ENCODE assay signal across 13 mouse cellular contexts in genomic region chr9:103426425-103426824, GRCm38 (mm10). TPM values are rescaled to one million over a fixed set of nuclear protein-coding genes. Genes with fewer than 3 reads are reported as not detected.
DNase-seq lines count a peak whose midpoint lies in the region; ATAC-seq and TF ChIP-seq lines count a peak whose summit lies in the region.
"Had no signal": no experiment of that assay in that cellular context is flagged by ENCODE, and none has a peak within 500 bp of the region (broad histone marks: within the 10 kb centered on the region; RNA-seq: fewer than 3 reads in every experiment).

No protein-coding gene starts in this region.

- intact Hi-C loops in heart, postnatal 36 days (cut with DNase I), result no loop called here

- no peaks in the 10 kb centered on the region for H3K27me3 ChIP-seq in heart, embryonic 16.5 days (ENCODE audit: control insufficient read depth, insufficient read depth, low read length)
- H3K27me3 ChIP-seq in splenic B cell, adult 2 months (ENCODE audit: control insufficient read depth, insufficient read depth, low read length, poor library complexity, severe bottlenecking), result no peaks in the 10 kb centered on the region
- H3K27me3 ChIP-seq in midbrain, embryonic 14.5 days (ENCODE audit: control insufficient read depth, insufficient read depth, low read length), result no peaks in the 10 kb centered on the region
- H3K27me3 ChIP-seq in forebrain, postnatal 0 days (ENCODE audit: insufficient read depth, low read length), result no peaks in the 10 kb centered on the region

- peaks cover 17% of the 10 kb centered on the region for H3K4me1 ChIP-seq in heart, embryonic 16.5 days (ENCODE audit: control insufficient read depth, insufficient read depth, low read length)
- H3K4me1 ChIP-seq in bone marrow, adult 2 months (ENCODE audit: control insufficient read depth, insufficient read depth, low read length), result no peaks in the 10 kb centered on the region
- peaks cover 12% of the 10 kb centered on the region; the same call in 1 of the 2 replicates for H3K4me1 ChIP-seq in midbrain, embryonic 14.5 days (ENCODE audit: control insufficient read depth, insufficient read depth, low read length)
- peaks cover 8% of the 10 kb centered on the region; the same call in 1 of the 2 replicates for H3K4me1 ChIP-seq in forebrain, postnatal 0 days (ENCODE audit: insufficient read depth)

- TF ChIP-seq POLR2A in bone marrow, adult 2 months (IDR thresholded peaks at IDR 0.05; ENCODE audit: borderline replicate concordance, control insufficient read depth, low read depth, low read length), result no peak

- no peak for DNase-seq in heart, adult 8-10 months (ENCODE audit: low spot score)
- peak; percentile 33 for DNase-seq in CD4-positive, CD25-positive, alpha-beta regulatory T cell, adult 2 months (ENCODE audit: low read depth, low spot score)
- peak; percentile 78 for DNase-seq in splenic B cell, adult 2 months (ENCODE audit: low read depth, low spot score)
- no peak for DNase-seq in midbrain, embryonic 14.5 days
- no peak for DNase-seq in forebrain, postnatal 0 days
- DNase-seq in heart, postnatal 36 days, result no peak
- DNase-seq: adrenal gland, postnatal 14 days; cerebellum, postnatal 10 days; heart, postnatal 14 days; kidney, postnatal 10 days; lung, embryonic 14.5 days had no signal

- peak; percentile 20; the same call in 1 of the 2 replicates for TF ChIP-seq CTCF in bone marrow, adult 2 months (IDR thresholded peaks at IDR 0.05; ENCODE audit: control insufficient read depth, insufficient read depth, low read length)
- TF ChIP-seq CTCF in forebrain, postnatal 0 days (IDR thresholded peaks at IDR 0.05; ENCODE audit: low read depth), result no peak

- peak overlapping the region; percentile 20; the same call in 1 of the 2 replicates for H3K4me2 ChIP-seq in heart, embryonic 16.5 days (ENCODE audit: low read depth, low read length)
- no peak overlapping the region for H3K4me2 ChIP-seq in midbrain, embryonic 14.5 days (ENCODE audit: low read length)
- no peak overlapping the region for H3K4me2 ChIP-seq in forebrain, postnatal 0 days (ENCODE audit: low read depth)
- H3K4me2 ChIP-seq: lung, embryonic 14.5 days had no signal

- peak overlapping the region; percentile 29 for H3K4me3 ChIP-seq in heart, embryonic 16.5 days (ENCODE audit: low read length)
- H3K4me3 ChIP-seq in bone marrow, adult 2 months (replicated peaks; ENCODE audit: control insufficient read depth, low read depth, low read length), result no peak overlapping the region
- no peak overlapping the region for H3K4me3 ChIP-seq in midbrain, embryonic 14.5 days (replicated peaks; ENCODE audit: low read depth, low read length)
- no peak overlapping the region for H3K4me3 ChIP-seq in forebrain, postnatal 0 days (ENCODE audit: low read depth, low read length)

- H3K27ac ChIP-seq in heart, embryonic 16.5 days (ENCODE audit: low read length), result no peak overlapping the region
- H3K27ac ChIP-seq in bone marrow, adult 2 months (ENCODE audit: control insufficient read depth, insufficient read depth, low read depth, low read length, poor library complexity), result no peak overlapping the region
- H3K27ac ChIP-seq in midbrain, embryonic 14.5 days (replicated peaks; ENCODE audit: low read depth, low read length), result no peak overlapping the region
- H3K27ac ChIP-seq in forebrain, postnatal 0 days (ENCODE audit: low read depth, low read length), result no peak overlapping the region

- no peaks in the 10 kb centered on the region for H3K36me3 ChIP-seq in heart, embryonic 16.5 days (ENCODE audit: control insufficient read depth, insufficient read depth)
- no peaks in the 10 kb centered on the region; the same call in 1 of the 2 replicates for H3K36me3 ChIP-seq in splenic B cell, adult 2 months (ENCODE audit: control insufficient read depth, insufficient read depth, low read length, poor library complexity, severe bottlenecking)
- no peaks in the 10 kb centered on the region for H3K36me3 ChIP-seq in midbrain, embryonic 14.5 days (ENCODE audit: control insufficient read depth, insufficient read depth, low read length)
- no peaks in the 10 kb centered on the region for H3K36me3 ChIP-seq in forebrain, postnatal 0 days (ENCODE audit: insufficient read depth)

- WGBS in heart, embryonic 16.5 days, result 71% methylated on average over 11 of the region's 11 CpGs
- WGBS in bone marrow, adult 2 months, result 65% methylated on average over 11 of the region's 11 CpGs
- 82% methylated on average over 11 of the region's 11 CpGs for WGBS in midbrain, embryonic 14.5 days
- WGBS in forebrain, postnatal 0 days, result 85% methylated on average over 11 of the region's 11 CpGs

- no peaks in the 10 kb centered on the region for H3K9me3 ChIP-seq in heart, embryonic 16.5 days (replicated peaks; ENCODE audit: control insufficient read depth, low read length)
- no peaks in the 10 kb centered on the region for H3K9me3 ChIP-seq in midbrain, embryonic 14.5 days (ENCODE audit: control insufficient read depth, low read length)
- H3K9me3 ChIP-seq in forebrain, postnatal 0 days (ENCODE audit: low read length), result no peaks in the 10 kb centered on the region

- H3K9ac ChIP-seq in heart, embryonic 16.5 days (ENCODE audit: low read length), result no peak overlapping the region
- H3K9ac ChIP-seq in midbrain, embryonic 14.5 days (replicated peaks; ENCODE audit: low read length), result no peak overlapping the region
- no peak overlapping the region for H3K9ac ChIP-seq in forebrain, postnatal 0 days
- H3K9ac ChIP-seq: lung, embryonic 14.5 days had no signal

- no peak for ATAC-seq in heart, embryonic 16.5 days (replicated peaks; ENCODE audit: extremely low read depth, insufficient read depth, low FRiP score)
- ATAC-seq in midbrain, embryonic 14.5 days (ENCODE audit: low FRiP score, low TSS enrichment), result no peak
- ATAC-seq in forebrain, postnatal 0 days, result no peak

RNA-seq across cellular contexts. Expression of gene Bfsp2, which starts 53.8 kb away (rescaled TPM):
- 0.76 and 1.1 TPM in 2 replicates for polyA plus RNA-seq in heart, embryonic 16.5 days (2015; fragmentation: Nextera tagmentation; extraction: Ambion mirVana)
- 1 to 10 TPM in 1 of 4 experiments, under 1 TPM in 3; 0.72 to 1.3 (median 0.74) TPM for total RNA-seq in heart, adult 8-10 months (2022)
- 11.3 and 13.3 TPM in 2 replicates for polyA plus RNA-seq in bone marrow, adult 2 months (2011; ENCODE audit: insufficient read depth, insufficient read length, low replicate concordance, missing spikeins)
- polyA plus RNA-seq in midbrain, embryonic 14.5 days (2014; fragmentation: Nextera tagmentation; extraction: Ambion mirVana), result 2.7 and 4.0 TPM in 2 replicates
- 1.5 and 2.6 TPM in 2 replicates for total RNA-seq in forebrain, postnatal 0 days (2014; rRNA removed)
- 1.9 and 2.4 TPM in 2 replicates for polyA plus RNA-seq in forebrain, postnatal 0 days (2015; fragmentation: Nextera tagmentation; extraction: Ambion mirVana)
- total RNA-seq in heart, postnatal 36 days (2021), result under 1 TPM; 0.28 to 0.60 TPM
- total RNA-seq: adrenal gland, postnatal 14 days had no signal

Comparison
In these comparisons a context has a peak if more than half of its experiments do, and no peak if none do; other contexts are left out.
1. DNase-seq: peak in CD4-positive, CD25-positive, alpha-beta regulatory T cell, adult 2 months (single experiment) and splenic B cell, adult 2 months (single experiment); none in heart, adult 8-10 months (single experiment), midbrain, embryonic 14.5 days (single experiment), forebrain, postnatal 0 days (single experiment) and heart, postnatal 36 days (0 of 2).